Mouse (Mus musculus) liver, adult 2 months (tissue): ENCODE measurements at regions not wholly inside any gene's neighbourhood (a gene's known extent, or its start where the extent isn't known, plus 50 kb on each side); places are given as distances from the start of the nearest gene placed in this dataset.

ENCODE experiments used
- DNase-seq: peaks from one replicate; pipeline ENCODE4 v3.0.0-alpha.2; 2011; ENCODE audit warnings: low read depth, low spot score; ENCODE audit errors: extremely low read depth
- H3K27ac ChIP-seq: fragments of 200-500 bp; replicated peaks from 2 replicates; pipeline ENCODE4 v1.5.1; 2012; ENCODE audit warnings: low read depth, mild to moderate bottlenecking, control low read depth, inconsistent platforms, low read length; ENCODE audit not compliant: insufficient read depth
- H3K27me3 ChIP-seq: fragments of 200-500 bp; 2 replicates; pipeline ENCODE4 v1.6.1; 2012; ENCODE audit warnings: mild to moderate bottlenecking, moderate library complexity, low read length, inconsistent platforms; ENCODE audit not compliant: control insufficient read depth, insufficient read depth
- H3K36me3 ChIP-seq: fragments of 200-500 bp; 2 replicates; pipeline ENCODE4 v1.6.1; 2012; ENCODE audit warnings: low read length, inconsistent platforms; ENCODE audit not compliant: control insufficient read depth, insufficient read depth
- H3K4me1 ChIP-seq: fragments of 200-500 bp; 2 replicates; pipeline ENCODE4 v1.6.1; 2011; ENCODE audit warnings: low read length; ENCODE audit not compliant: control insufficient read depth, insufficient read depth
- H3K4me3 ChIP-seq: fragments of 200-500 bp; 2 replicates; pipeline ENCODE4 v1.5.1; 2011; ENCODE audit warnings: low read depth, mild to moderate bottlenecking, control low read depth, low read length, moderate library complexity; ENCODE audit not compliant: insufficient read depth
- H3K79me2 ChIP-seq: fragments of 200-500 bp; 2 replicates; pipeline ENCODE4 v1.6.1; 2012; ENCODE audit warnings: inconsistent platforms, mild to moderate bottlenecking, low read length, moderate library complexity; ENCODE audit not compliant: control insufficient read depth, insufficient read depth
- H3K9ac ChIP-seq: fragments of 200-500 bp; 2 replicates; pipeline ENCODE4 v1.6.1; 2012; ENCODE audit warnings: low read depth, mild to moderate bottlenecking, control low read depth, inconsistent platforms, low read length
- CTCF ChIP-seq: fragments of 200-500 bp; IDR thresholded peaks from 2 replicates; pipeline ENCODE4 v1.5.1; 2011; ENCODE audit warnings: low read depth, low read length, control low read depth
- POLR2A ChIP-seq: fragments of 200-500 bp; IDR thresholded peaks from 2 replicates; pipeline ENCODE4 v1.6.1; 2011; ENCODE audit warnings: low read length, control low read depth; ENCODE audit not compliant: insufficient read depth; ENCODE audit errors: extremely low read depth
- WGBS: fragments of 180-500 bp; shearing (Covaris S2); methylation state at CpG from one replicate; pipeline ENCODE4 v1.1.7; 2018; 5-methylcytosine and 5-hydroxymethylcytosine counted together

DNA sequence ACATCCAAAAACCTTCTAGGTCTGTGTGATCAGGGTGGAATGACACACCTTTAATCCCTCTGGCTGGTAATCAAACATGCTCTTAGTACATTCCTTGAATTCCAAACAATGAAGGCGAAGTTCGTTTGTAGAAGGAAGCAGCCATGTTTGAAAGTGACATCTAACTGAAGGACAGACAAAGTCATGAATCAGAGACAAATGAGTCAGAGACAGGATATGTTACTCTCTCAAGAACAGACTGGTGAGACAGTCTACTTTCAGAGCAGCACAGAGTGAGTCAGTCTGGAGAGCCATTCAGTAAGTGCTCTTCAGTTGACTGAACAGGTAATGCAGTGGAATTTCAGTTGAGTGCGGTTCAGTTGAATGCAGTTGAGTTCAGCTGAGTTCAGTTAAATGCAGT is 150.4 kb downstream of the Cpe start:
- Histone ChIP-seq H3K4me3 (no peak overlapping the region), H3K27me3 (no peaks in the 10 kb centered on the region), H3K4me1 (no peaks in the 10 kb centered on the region), H3K9ac (no peak overlapping the region), H3K79me2 (no peaks in the 10 kb centered on the region), H3K36me3 (no peaks in the 10 kb centered on the region), H3K27ac (no peak overlapping the region)
- WGBS, result 60% methylated on average over 3 of the region's 3 CpGs
- no peak for DNase-seq
- no peak for TF ChIP-seq POLR2A
- TF ChIP-seq CTCF, result no peak

DNA sequence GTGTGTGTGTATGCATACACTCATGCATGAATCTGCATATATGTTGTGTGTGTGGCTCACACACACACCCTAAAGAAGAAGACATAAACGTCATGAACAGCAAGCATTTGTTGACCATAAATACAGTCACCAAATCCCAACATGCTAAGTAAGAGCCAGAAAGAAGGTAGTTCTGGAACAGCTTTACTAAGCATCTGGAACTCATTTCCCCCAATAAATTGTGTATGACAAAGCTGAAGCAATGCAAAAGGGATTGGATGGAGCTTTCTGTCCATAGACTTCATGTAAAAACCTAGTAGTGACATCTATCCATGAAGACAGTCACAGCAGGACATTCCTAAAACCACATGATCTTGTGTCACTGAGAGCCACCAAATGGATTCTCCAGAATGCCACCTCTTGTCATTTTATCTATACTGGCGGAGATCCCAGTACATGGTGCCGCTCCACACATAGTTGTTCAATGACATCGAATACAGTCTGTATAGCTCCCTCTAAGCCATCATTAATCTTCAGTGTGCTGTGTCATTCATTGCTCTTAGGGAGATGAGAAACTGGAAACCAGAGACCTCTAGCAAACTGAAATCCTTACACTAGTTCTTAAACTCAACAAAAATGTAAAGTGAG is 152.9 kb downstream of the Cpe start:
- Histone ChIP-seq H3K36me3 (no peaks in the 10 kb centered on the region), H3K9ac (no peak overlapping the region), H3K4me1 (no peaks in the 10 kb centered on the region), H3K4me3 (no peak overlapping the region), H3K27me3 (no peaks in the 10 kb centered on the region), H3K79me2 (no peaks in the 10 kb centered on the region), H3K27ac (no peak overlapping the region)
- 89% methylated on average over 4 of the region's 4 CpGs for WGBS
- DNase-seq, result no peak
- TF ChIP-seq CTCF, result no peak
- no peak for TF ChIP-seq POLR2A

DNA sequence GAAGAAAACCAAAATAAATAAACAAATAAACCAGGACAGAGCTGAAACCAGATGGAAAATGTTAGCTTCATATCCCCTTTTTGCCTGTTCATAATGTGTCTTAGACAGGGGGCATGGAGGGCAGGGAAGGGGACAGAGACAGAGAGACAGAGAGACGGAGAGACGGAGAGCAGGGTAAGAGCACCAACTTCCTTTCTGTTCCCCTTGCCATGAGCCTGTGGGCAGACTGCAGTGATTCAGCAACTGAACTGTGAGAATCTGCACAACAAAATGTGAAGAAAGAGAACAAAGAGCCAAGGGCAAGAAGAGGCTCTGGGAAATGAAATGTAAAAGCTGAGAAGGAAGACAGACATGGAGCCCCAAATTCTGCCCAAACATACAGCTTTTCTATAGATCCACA is 161.1 kb downstream of the Cpe start:
- DNase-seq, result no peak
- WGBS, result 95% methylated on average over 2 of the region's 2 CpGs
- no peak overlapping the region for H3K27ac ChIP-seq
- no peaks in the 10 kb centered on the region for H3K27me3 ChIP-seq
- no peaks in the 10 kb centered on the region for H3K4me1 ChIP-seq
- no peak overlapping the region for H3K4me3 ChIP-seq
- no peak overlapping the region for H3K9ac ChIP-seq
- TF ChIP-seq POLR2A (no peak), CTCF (no peak)
- no peaks in the 10 kb centered on the region for H3K36me3 ChIP-seq
- H3K79me2 ChIP-seq, result no peaks in the 10 kb centered on the region

DNA sequence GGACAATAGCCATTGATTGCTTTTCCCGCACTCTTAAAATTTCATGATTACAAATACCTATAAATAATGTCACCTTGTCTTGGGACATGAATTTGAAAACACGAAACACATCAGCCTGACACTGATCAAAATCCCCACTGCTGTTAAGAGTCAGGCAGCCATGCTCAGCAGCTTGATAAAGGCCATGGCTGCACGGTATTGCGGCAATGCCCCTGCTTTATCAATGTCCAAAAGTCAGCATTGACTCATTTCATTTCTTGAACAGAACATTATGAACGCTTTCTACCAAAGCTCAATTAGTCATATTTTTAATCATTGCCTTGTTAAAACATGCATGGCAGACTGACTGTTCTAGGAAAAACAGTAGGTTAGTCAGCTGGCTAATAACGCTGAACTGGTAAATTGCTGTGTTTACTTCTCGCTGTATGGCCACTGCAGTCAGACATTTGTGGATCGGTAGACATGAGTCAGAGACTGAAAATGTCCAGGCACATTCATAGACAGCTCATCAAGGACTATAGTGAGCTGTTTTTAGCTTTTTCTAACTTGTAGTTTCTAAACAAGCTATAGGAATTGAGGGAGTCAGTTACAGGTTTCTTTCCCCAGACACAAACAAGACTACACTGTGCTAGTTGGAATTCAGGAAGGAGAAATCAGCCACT is 170.3 kb downstream of the Cpe start:
- no peak overlapping the region for H3K4me3 ChIP-seq
- no peak overlapping the region for H3K27ac ChIP-seq
- no peaks in the 10 kb centered on the region for H3K27me3 ChIP-seq
- H3K9ac ChIP-seq, result no peak overlapping the region
- 79% methylated on average over 8 of the region's 8 CpGs for WGBS
- no peak for DNase-seq
- no peak for TF ChIP-seq POLR2A
- no peak for TF ChIP-seq CTCF
- H3K36me3 ChIP-seq, result no peaks in the 10 kb centered on the region
- H3K79me2 ChIP-seq, result no peaks in the 10 kb centered on the region
- no peaks in the 10 kb centered on the region for H3K4me1 ChIP-seq

DNA sequence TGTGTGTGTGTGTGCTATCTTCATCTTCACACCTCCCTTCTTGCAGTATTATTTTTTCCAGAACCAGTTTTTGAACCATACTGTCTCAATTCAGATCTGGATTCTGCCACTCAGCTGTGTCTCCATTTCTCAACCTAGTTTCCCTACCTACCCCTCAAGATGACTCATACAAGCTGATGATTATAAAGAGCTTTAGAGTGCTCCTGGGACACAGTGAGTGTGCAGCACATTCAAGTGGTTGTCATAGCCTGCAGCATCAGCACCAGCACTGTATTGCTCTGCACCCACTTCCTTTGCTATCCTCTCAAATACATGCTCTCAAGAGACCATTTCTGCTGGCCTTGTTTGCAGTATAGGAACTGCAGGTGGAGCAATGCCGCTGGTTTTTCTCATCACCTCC is 173.2 kb downstream of the Cpe start:
- Histone ChIP-seq H3K27ac (no peak overlapping the region), H3K4me1 (no peaks in the 10 kb centered on the region), H3K4me3 (no peak overlapping the region), H3K36me3 (no peaks in the 10 kb centered on the region), H3K27me3 (no peaks in the 10 kb centered on the region), H3K79me2 (no peaks in the 10 kb centered on the region), H3K9ac (no peak overlapping the region)
- DNase-seq, result no peak
- 91% methylated on average over 1 of the region's 1 CpGs for WGBS
- no peak for TF ChIP-seq CTCF
- TF ChIP-seq POLR2A, result no peak

DNA sequence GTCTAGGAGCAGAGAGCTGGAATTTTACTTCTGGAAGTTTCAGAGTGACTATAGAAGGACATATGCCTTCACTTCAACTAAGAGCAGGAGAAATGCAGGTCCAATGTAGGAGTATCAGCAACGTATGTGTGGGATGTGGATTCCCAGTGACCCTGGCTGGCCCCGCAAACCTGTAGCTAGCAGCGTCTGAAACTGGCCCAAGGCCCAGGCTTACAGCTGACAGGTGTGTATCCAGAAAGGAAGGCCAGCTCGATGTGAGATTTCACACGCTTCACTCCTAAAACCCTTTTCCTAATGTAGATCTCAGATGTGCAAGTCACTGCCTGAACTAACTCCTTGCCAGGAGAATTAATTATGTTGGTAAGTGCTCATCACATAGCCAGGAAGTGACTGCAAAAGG is 176.9 kb downstream of the Cpe start:
- no peak for DNase-seq
- TF ChIP-seq CTCF, result no peak
- TF ChIP-seq POLR2A, result no peak
- H3K4me3 ChIP-seq, result no peak overlapping the region
- no peak overlapping the region for H3K27ac ChIP-seq
- H3K36me3 ChIP-seq, result no peaks in the 10 kb centered on the region
- no peaks in the 10 kb centered on the region for H3K4me1 ChIP-seq
- H3K79me2 ChIP-seq, result no peaks in the 10 kb centered on the region
- 83% methylated on average over 5 of the region's 5 CpGs for WGBS
- H3K9ac ChIP-seq, result no peak overlapping the region
- H3K27me3 ChIP-seq, result no peaks in the 10 kb centered on the region
